Mouse (Mus musculus) cerebellum, adult 18-20 months (tissue): ENCODE measurements at regions not wholly inside any gene's neighbourhood (a gene's known extent, or its start where the extent isn't known, plus 50 kb on each side); places are given as distances from the start of the nearest gene placed in this dataset.

ENCODE experiments used
- DNase-seq, 2 experiments: peaks; one replicate each; pipeline ENCODE4 v3.0.0; 2021

DNA sequence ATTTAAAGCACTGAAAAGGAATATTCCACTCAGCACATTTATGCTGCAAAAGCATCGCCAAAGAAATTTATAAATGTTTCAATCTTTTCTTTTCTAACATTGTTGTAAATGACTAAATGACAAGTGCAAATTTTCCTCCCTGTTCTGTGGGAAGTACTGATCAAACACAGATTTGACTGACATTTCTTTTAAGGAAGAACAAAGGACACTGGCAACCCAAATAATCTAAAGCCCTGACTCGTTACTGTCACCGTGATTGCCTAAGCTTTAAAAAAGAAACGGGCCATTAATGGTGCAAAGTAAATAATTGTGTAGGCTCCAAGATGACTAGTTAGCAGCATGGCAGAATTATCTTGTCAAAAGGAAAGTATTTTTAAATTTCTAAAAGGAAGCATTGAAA lies 587.4 kb downstream of the Otol1 start:
- no peak for DNase-seq
